ENCODE assay signal across 8 mouse cellular contexts in genomic region chr9:64736639-64737405, GRCm38 (mm10). TPM values are rescaled to one million over a fixed set of nuclear protein-coding genes. Genes with fewer than 3 reads are reported as not detected.
DNase-seq lines count a peak whose midpoint lies in the region; ATAC-seq lines count a peak whose summit lies in the region.

No protein-coding gene starts in this region.

- peak; percentile 73 for ATAC-seq in intestine, embryonic 16.5 days
- peak; percentile 80 for ATAC-seq in midbrain, embryonic 11.5 days (ENCODE audit: low FRiP score)

- H3K4me1 ChIP-seq in embryonic facial prominence, embryonic 10.5 days: peaks cover 9% of the 10 kb centered on the region
- H3K4me1 ChIP-seq in intestine, embryonic 16.5 days (ENCODE audit: control insufficient read depth, insufficient read depth, low read length): 0 out of 2 replicates have a peak, but pooled peaks cover 4% of the 10 kb centered on the region
- peaks cover 14% of the 10 kb centered on the region for H3K4me1 ChIP-seq in limb, embryonic 10.5 days
- H3K4me1 ChIP-seq in midbrain, embryonic 11.5 days (ENCODE audit: control insufficient read depth, insufficient read depth, low read length): peaks cover 6% of the 10 kb centered on the region

- H3K36me3 ChIP-seq in embryonic facial prominence, embryonic 10.5 days (replicated peaks): no peaks in the 10 kb centered on the region
- no peaks in the 10 kb centered on the region for H3K36me3 ChIP-seq in intestine, embryonic 16.5 days (ENCODE audit: control insufficient read depth, insufficient read depth, low read length)
- H3K36me3 ChIP-seq in limb, embryonic 10.5 days: no peaks in the 10 kb centered on the region
- no peaks in the 10 kb centered on the region for H3K36me3 ChIP-seq in midbrain, embryonic 11.5 days (ENCODE audit: control insufficient read depth, insufficient read depth, low read length)

- H3K4me3 ChIP-seq in embryonic facial prominence, embryonic 10.5 days: peak overlapping the region; percentile 88
- peak overlapping the region; percentile 99 for H3K4me3 ChIP-seq in intestine, embryonic 16.5 days (ENCODE audit: low read length)
- peak overlapping the region; percentile 98 for H3K4me3 ChIP-seq in limb, embryonic 10.5 days
- H3K4me3 ChIP-seq in midbrain, embryonic 11.5 days (ENCODE audit: low read depth, low read length): peak overlapping the region; percentile 98

- peak overlapping the region; percentile 95 for H3K9ac ChIP-seq in intestine, embryonic 16.5 days (ENCODE audit: low read depth, low read length)
- H3K9ac ChIP-seq in midbrain, embryonic 11.5 days (ENCODE audit: low read length): peak overlapping the region; percentile 89

- no peaks in the 10 kb centered on the region for H3K9me3 ChIP-seq in embryonic facial prominence, embryonic 10.5 days
- no peaks in the 10 kb centered on the region for H3K9me3 ChIP-seq in intestine, embryonic 16.5 days (ENCODE audit: control insufficient read depth, low read length)
- no peaks in the 10 kb centered on the region for H3K9me3 ChIP-seq in limb, embryonic 10.5 days (replicated peaks)
- H3K9me3 ChIP-seq in midbrain, embryonic 11.5 days (ENCODE audit: control insufficient read depth, low read length): no peaks in the 10 kb centered on the region

- H3K27me3 ChIP-seq in embryonic facial prominence, embryonic 10.5 days (replicated peaks; ENCODE audit: low read depth, poor library complexity, severe bottlenecking): no peaks in the 10 kb centered on the region
- H3K27me3 ChIP-seq in intestine, embryonic 16.5 days (replicated peaks; ENCODE audit: control insufficient read depth, insufficient read depth, low read length): no peaks in the 10 kb centered on the region
- H3K27me3 ChIP-seq in limb, embryonic 10.5 days (ENCODE audit: low read depth, poor library complexity, severe bottlenecking): no peaks in the 10 kb centered on the region
- H3K27me3 ChIP-seq in midbrain, embryonic 11.5 days (ENCODE audit: control insufficient read depth, insufficient read depth, low read length): no peaks in the 10 kb centered on the region

- peak overlapping the region; percentile 87 for H3K27ac ChIP-seq in embryonic facial prominence, embryonic 10.5 days (replicated peaks)
- H3K27ac ChIP-seq in intestine, embryonic 16.5 days (ENCODE audit: low read length): peak overlapping the region; percentile 96
- peak overlapping the region; percentile 92 for H3K27ac ChIP-seq in limb, embryonic 10.5 days
- H3K27ac ChIP-seq in midbrain, embryonic 11.5 days (ENCODE audit: low read depth, low read length): peak overlapping the region; percentile 48

- H3K4me2 ChIP-seq in intestine, embryonic 16.5 days (ENCODE audit: low read depth, low read length): peak overlapping the region; percentile 75
- peak overlapping the region; percentile 59 for H3K4me2 ChIP-seq in midbrain, embryonic 11.5 days

- WGBS in embryonic facial prominence, embryonic 10.5 days: under 1% methylated on average over 34 of the region's 35 CpGs
- WGBS in intestine, embryonic 16.5 days: 1% methylated on average over 31 of the region's 35 CpGs
- WGBS in limb, embryonic 10.5 days: under 1% methylated on average over 35 of the region's 35 CpGs
- WGBS in midbrain, embryonic 11.5 days: 0% methylated on average over 33 of the region's 35 CpGs

- peak; percentile 61 for DNase-seq in 3134 (ENCODE audit: extremely low read depth, insufficient read length, low spot score)
- peak; percentile 78 for DNase-seq in adrenal gland, postnatal 14 days
- peak; percentile 69 for DNase-seq in embryonic facial prominence, embryonic 10.5 days (ENCODE audit: low spot score)
- DNase-seq in gonadal fat pad, adult 2 months (ENCODE audit: low read depth): peak; percentile 38
- peak; percentile 59 for DNase-seq in limb, embryonic 10.5 days (ENCODE audit: low spot score)
- DNase-seq in midbrain, embryonic 11.5 days (ENCODE audit: low spot score, missing footprints): peak; percentile 95
- DNase-seq in spleen, adult 18-20 months: peak; percentile 7 to 31

RNA-seq across cellular contexts. Expression of gene Rab11a, which starts 0.7 kb away (rescaled TPM):
- total RNA-seq in adrenal gland, postnatal 14 days (2021): 226 and 237 TPM in 2 replicates
- polyA plus RNA-seq in embryonic facial prominence, embryonic 10.5 days (2016; fragmentation: Nextera tagmentation; extraction: Ambion mirVana): 247 and 254 TPM in 2 replicates
- 123 and 124 TPM in 2 replicates for polyA plus RNA-seq in gonadal fat pad, adult 2 months (2012; rRNA removed)
- polyA plus RNA-seq in intestine, embryonic 16.5 days (2015; fragmentation: Nextera tagmentation; extraction: Ambion mirVana): 645 and 812 TPM in 2 replicates
- polyA plus RNA-seq in limb, embryonic 10.5 days (2016; fragmentation: Nextera tagmentation; extraction: Ambion mirVana): 202 and 211 TPM in 2 replicates
- polyA plus RNA-seq in midbrain, embryonic 11.5 days (2014; fragmentation: Nextera tagmentation; extraction: Ambion mirVana): 300 and 312 TPM in 2 replicates

Comparison
In these comparisons a context has a peak if more than half of its experiments do, and no peak if none do; other contexts are left out.
1. Peak in every context shown above with its lines: DNase-seq, ATAC-seq, H3K4me3 ChIP-seq and H3K27ac ChIP-seq.
2. DNase-seq: peak in every context shown above with its lines; median percentile 95 in midbrain, embryonic 11.5 days; 78 in adrenal gland, postnatal 14 days; 69 in embryonic facial prominence, embryonic 10.5 days; 61 in 3134; 59 in limb, embryonic 10.5 days; 38 in gonadal fat pad, adult 2 months; 19 in spleen, adult 18-20 months.